Mouse (Mus musculus): Measurements from ENCODE around the gene Uap1l1.

GRCm38 (mm10) chr2:25331470-25331869 lies 34.0 kb downstream of the Uap1l1 start:
- TF ChIP-seq EP300 (IDR thresholded peaks at IDR 0.05) (no peak), CTCF (IDR thresholded peaks at IDR 0.05) (peak; percentile 26)

Data from lung, postnatal 0 days (tissue).